Mouse (Mus musculus) heart, embryonic 15.5 days (tissue): ENCODE data around the gene Phf6. TPM values are rescaled to one million over a fixed set of nuclear protein-coding genes. Genes with fewer than 3 reads are reported as not detected.
"Not testable (repeated sequence)": the region's sequence is repeated elsewhere in the genome, so short reads cannot be mapped to it uniquely, and the experiment has no call there.

Source experiments
- ATAC-seq: fragments of 200-750 bp; cut with Nextera tagmentation; replicated peaks from 2 replicates; pipeline ENCODE4 v1.8.0; 2017; ENCODE audit warnings: low read depth, moderate TSS enrichment; ENCODE audit not compliant: insufficient number of reproducible peaks, insufficient read depth, low FRiP score
- H3K27ac ChIP-seq: fragments of 300-500 bp; sonication (generic); 2 replicates; pipeline ENCODE4 v1.5.1; 2015; ENCODE audit warnings: mild to moderate bottlenecking, inconsistent platforms
- H3K27me3 ChIP-seq: fragments of 300-500 bp; sonication (generic); 2 replicates; pipeline ENCODE4 v1.6.1; 2015; ENCODE audit warnings: inconsistent platforms
- H3K36me3 ChIP-seq: fragments of 300-500 bp; sonication (generic); 2 replicates; pipeline ENCODE4 v1.6.1; 2015; ENCODE audit warnings: mild to moderate bottlenecking, inconsistent platforms
- H3K4me1 ChIP-seq: fragments of 300-500 bp; sonication (generic); replicated peaks from 2 replicates; pipeline ENCODE4 v1.6.1; 2015; ENCODE audit warnings: inconsistent platforms
- H3K4me2 ChIP-seq: fragments of 300-500 bp; sonication (generic); 2 replicates; pipeline ENCODE4 v1.6.1; 2015; ENCODE audit warnings: inconsistent platforms, mild to moderate bottlenecking, moderate library complexity
- H3K4me3 ChIP-seq: fragments of 300-500 bp; sonication (generic); 2 replicates; pipeline ENCODE4 v1.5.1; 2015; ENCODE audit warnings: mild to moderate bottlenecking, inconsistent platforms
- H3K9ac ChIP-seq: fragments of 300-500 bp; sonication (generic); 2 replicates; pipeline ENCODE4 v1.6.1; 2015; ENCODE audit warnings: mild to moderate bottlenecking, inconsistent platforms
- H3K9me3 ChIP-seq: fragments of 300-500 bp; sonication (generic); replicated peaks from 2 replicates; pipeline ENCODE4 v1.6.1; 2016; ENCODE audit warnings: inconsistent platforms
- WGBS: fragments of 180-500 bp; shearing (Covaris S2); methylation state at CpG from one replicate; pipeline ENCODE4 v1.1.7; 2015; ENCODE audit warnings: mixed read lengths; 5-methylcytosine and 5-hydroxymethylcytosine counted together
- polyA plus RNA-seq: library from polyadenylated mRNA; unstranded; fragments of >200 nt; fragmentation: Nextera tagmentation; extraction: Ambion mirVana; gene quantifications from 2 replicates; pipeline ENCODE4 v1.2.1, GENCODE M21; 2015

Phf6 gene
- 13.2 and 16.7 TPM in 2 replicates for polyA plus RNA-seq

DNA sequence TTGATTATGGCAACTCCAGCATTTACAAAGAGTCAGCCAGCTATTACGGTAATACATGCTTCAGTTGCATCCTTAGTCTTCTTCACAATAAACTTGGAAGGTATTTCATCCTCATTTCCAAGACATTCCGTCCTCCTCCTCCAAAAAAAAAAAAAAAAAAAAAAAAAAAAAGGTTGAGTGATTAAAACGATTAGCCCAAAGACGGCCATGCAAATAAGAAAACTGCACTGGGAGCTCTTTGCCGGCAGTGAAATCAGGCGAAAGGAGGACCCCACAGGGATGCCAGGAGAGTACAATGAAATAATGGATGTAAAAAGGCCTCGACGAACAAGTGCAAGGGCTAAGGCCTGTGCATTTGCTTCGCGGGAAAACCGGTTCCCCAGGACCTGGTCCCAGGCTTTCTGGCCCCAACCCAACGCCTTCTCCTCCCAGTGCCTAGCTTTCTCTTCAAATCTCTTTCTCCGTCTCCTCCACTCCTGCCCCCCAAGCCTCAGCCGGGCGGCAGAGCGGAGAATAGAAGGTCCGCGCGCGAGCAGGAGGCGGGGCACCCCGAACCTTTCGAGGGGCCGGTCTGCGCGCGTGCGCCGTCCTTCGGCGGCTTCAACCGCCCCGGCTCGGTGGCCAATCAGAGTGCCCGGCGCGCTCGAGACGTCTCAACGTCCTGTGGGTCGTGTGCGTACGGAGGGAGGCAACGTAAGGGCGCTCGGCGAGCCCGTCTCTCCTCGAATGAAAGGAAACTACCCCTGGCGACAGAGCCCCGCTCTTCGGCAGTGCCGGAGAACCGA, at the start of gene Phf6:
Phf6 (plus strand) TSS at position 680 of the 785 bp plus-strand sequence.
- Histone ChIP-seq H3K4me1 (no peaks in the 10 kb centered on the region), H3K4me2 (peak within 1 kb of the TSS; percentile 68), H3K36me3 (no peaks in the 10 kb centered on the region), H3K9me3 (no peaks in the 10 kb centered on the region), H3K27ac (peak within 1 kb of the TSS; percentile 86), H3K27me3 (no peaks in the 10 kb centered on the region), H3K4me3 (peak within 1 kb of the TSS; percentile 76), H3K9ac (peak within 1 kb of the TSS; percentile 71)
- 10% methylated on average over 48 of the region's 54 CpGs for WGBS
- peak; percentile 99 for ATAC-seq

GRCm38 (mm10) chrX:52864126-52864525, 47.9 kb upstream of the Phf6 start:
- 43% methylated on average over 2 of the region's 2 CpGs for WGBS
- no peak for ATAC-seq
- Histone ChIP-seq H3K9me3 (no peaks in the 10 kb centered on the region), H3K4me2 (no peak overlapping the region), H3K36me3 (no peaks in the 10 kb centered on the region), H3K27me3 (no peaks in the 10 kb centered on the region), H3K9ac (no peak overlapping the region), H3K4me3 (no peak overlapping the region), H3K27ac (no peak overlapping the region), H3K4me1 (no peaks in the 10 kb centered on the region)

DNA sequence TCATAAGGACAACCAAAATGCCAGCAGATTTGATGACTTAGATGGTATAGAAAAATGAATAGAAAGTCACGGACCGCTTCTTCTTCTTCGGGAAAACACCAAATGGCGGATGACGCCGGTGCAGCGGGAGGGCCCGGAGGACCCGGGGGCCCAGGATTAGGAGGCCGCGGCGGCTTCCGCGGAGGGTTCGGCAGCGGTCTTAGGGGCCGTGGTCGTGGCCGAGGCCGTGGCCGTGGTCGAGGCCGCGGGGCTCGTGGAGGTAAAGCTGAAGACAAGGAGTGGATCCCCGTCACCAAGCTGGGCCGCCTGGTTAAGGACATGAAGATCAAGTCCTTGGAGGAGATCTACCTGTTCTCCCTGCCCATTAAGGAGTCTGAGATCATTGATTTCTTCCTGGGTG, 13.6 kb upstream of the Phf6 start:
- ATAC-seq, H3K4me1 ChIP-seq, H3K4me3 ChIP-seq: not testable (repeated sequence)

GRCm38 (mm10) chrX:52912372-52912728, 284 bp downstream of the Phf6 start:
- H3K9ac ChIP-seq = peak overlapping the region; percentile 71
- H3K27me3 ChIP-seq = no peaks in the 10 kb centered on the region
- peak overlapping the region; percentile 76 for H3K4me3 ChIP-seq
- H3K36me3 ChIP-seq = no peaks in the 10 kb centered on the region
- H3K4me1 ChIP-seq = no peaks in the 10 kb centered on the region
- peak; percentile 66 for ATAC-seq
- no peaks in the 10 kb centered on the region for H3K9me3 ChIP-seq
- WGBS = 20% methylated on average over 26 of the region's 26 CpGs
- peak overlapping the region; percentile 86 for H3K27ac ChIP-seq
- peak overlapping the region; percentile 68 for H3K4me2 ChIP-seq

More for the DNA sequence above, 13.6 kb upstream of the Phf6 start:
- H3K9me3 ChIP-seq, H3K36me3 ChIP-seq, H3K4me2 ChIP-seq, H3K27me3 ChIP-seq, H3K27ac ChIP-seq, H3K9ac ChIP-seq: not testable (repeated sequence)
- WGBS = 77% methylated on average over 18 of the region's 27 CpGs

DNA sequence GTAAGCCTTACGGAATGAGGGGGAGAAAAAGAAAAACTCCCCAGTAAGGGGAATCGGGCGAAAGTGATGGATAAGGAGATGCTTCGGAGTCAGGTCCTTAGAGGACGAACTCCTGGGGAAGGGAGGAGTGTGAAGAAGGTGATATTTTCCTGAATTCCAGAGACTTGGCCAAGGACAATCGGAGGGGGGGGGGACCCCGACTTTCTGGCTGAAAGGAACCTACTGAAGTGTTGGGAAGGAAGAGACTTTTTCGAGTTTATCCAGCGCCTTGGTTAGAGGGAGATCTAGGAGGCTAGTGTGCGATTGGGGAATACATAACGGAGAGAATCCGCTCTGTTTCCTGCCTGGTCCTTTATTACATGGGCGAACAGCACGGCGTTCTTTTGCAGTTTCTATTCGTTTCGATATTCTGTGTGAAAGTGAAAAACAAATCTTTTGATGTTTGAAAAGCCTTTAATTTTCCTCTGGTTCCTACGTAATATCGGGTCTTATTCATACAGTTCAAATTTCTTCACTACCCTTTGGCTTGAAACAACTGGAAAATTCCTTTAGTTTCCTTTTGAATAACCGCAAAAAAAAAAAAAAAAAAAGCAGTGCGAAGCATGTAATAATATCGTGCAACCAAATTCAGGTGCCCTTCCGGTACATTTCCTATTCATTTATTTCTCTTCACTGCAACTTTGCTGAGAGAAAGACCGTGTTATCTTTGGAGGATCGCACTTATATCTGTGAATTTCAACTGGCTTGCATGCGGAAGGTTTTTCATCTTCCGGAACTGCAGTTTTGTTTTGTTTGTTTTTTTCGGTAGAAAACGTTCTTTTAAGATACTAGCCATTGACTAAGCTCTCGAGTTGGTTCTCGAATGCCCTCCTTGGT, 998 bp downstream of the Phf6 start:
- H3K9me3 ChIP-seq = no peaks in the 10 kb centered on the region
- peak overlapping the region; percentile 76 for H3K4me3 ChIP-seq
- H3K27ac ChIP-seq = peak overlapping the region; percentile 86
- WGBS = 17% methylated on average over 31 of the region's 31 CpGs
- no peaks in the 10 kb centered on the region for H3K27me3 ChIP-seq
- no peak for ATAC-seq
- peak overlapping the region; percentile 68 for H3K4me2 ChIP-seq
- H3K9ac ChIP-seq = peak overlapping the region; percentile 71
- H3K4me1 ChIP-seq = no peaks in the 10 kb centered on the region
- no peaks in the 10 kb centered on the region for H3K36me3 ChIP-seq

DNA sequence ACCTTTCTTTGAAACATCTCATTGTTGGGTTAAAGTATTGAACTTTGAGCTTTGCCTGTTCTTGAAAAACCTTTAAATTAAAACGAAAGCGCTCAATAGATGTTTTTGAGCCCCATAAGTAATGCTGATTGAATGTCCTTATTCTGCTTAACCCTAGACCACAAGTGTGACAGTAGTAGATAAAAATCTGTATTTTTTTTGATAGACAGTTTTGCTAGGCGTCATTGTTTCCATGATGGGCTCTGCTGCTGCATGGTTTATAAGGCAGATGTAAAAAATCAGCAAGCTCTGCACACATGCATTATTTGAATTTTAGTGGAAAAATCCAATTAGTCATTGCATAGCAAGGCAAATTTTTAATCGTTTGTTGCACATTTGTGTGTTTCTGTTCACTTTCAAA, 1.8 kb downstream of the Phf6 start:
- H3K4me2 ChIP-seq = peak overlapping the region; percentile 68
- H3K27ac ChIP-seq = no peak overlapping the region
- H3K4me1 ChIP-seq = no peaks in the 10 kb centered on the region
- no peaks in the 10 kb centered on the region for H3K9me3 ChIP-seq
- H3K4me3 ChIP-seq = peak overlapping the region; percentile 76
- H3K9ac ChIP-seq = no peak overlapping the region
- WGBS = 56% methylated on average over 4 of the region's 4 CpGs
- ATAC-seq = no peak
- no peaks in the 10 kb centered on the region for H3K27me3 ChIP-seq
- no peaks in the 10 kb centered on the region for H3K36me3 ChIP-seq

DNA sequence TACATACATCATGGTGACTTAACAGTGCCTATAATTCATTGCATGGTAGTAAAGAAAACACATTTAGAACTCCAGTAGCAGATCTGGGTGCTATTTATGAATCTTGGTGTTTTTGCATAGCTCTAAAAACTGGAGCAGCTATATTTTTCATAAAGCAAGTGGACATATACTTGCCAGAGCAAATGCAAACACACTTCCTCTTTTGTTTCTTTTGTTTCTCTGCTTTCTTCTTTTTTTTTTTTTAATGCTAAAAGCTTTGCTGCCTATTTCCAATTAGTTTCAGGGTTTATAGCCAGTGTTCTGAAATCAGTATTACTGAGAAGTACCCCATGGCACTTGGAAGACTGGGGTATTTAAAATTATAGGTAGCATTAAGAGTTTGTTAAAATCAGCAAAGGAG, 2.6 kb downstream of the Phf6 start:
- Histone ChIP-seq H3K9ac (no peak overlapping the region), H3K9me3 (no peaks in the 10 kb centered on the region), H3K4me2 (no peak overlapping the region), H3K36me3 (no peaks in the 10 kb centered on the region), H3K4me1 (no peaks in the 10 kb centered on the region), H3K27me3 (no peaks in the 10 kb centered on the region), H3K27ac (no peak overlapping the region), H3K4me3 (no peak overlapping the region)
- ATAC-seq = no peak

DNA sequence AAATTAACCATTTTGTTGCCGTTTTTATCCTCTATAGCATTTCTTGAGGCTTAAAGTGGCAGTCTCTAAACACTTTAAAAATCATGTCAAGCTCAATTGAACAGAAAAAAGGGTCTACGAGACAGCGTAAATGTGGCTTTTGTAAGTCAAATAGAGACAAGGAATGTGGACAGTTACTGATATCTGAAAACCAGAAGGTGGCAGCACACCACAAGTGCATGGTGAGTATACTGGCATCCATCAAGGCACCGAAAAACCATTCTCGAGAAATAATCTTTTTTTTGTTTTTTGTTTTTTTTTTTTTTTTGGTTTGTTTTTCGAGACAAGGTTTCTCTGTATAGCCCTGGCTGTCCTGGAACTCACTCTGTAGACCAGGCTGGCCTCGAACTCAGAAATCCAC, 4.5 kb downstream of the Phf6 start:
- no peak overlapping the region for H3K4me2 ChIP-seq
- no peaks in the 10 kb centered on the region for H3K36me3 ChIP-seq
- H3K27me3 ChIP-seq = no peaks in the 10 kb centered on the region
- no peak overlapping the region for H3K9ac ChIP-seq
- no peaks in the 10 kb centered on the region for H3K9me3 ChIP-seq
- no peaks in the 10 kb centered on the region for H3K4me1 ChIP-seq
- no peak for ATAC-seq
- WGBS = 67% methylated on average over 7 of the region's 7 CpGs
- H3K27ac ChIP-seq = no peak overlapping the region
- H3K4me3 ChIP-seq = no peak overlapping the region

GRCm38 (mm10) chrX:52926726-52927125, 14.7 kb downstream of the Phf6 start:
- H3K4me2 ChIP-seq = no peak overlapping the region
- no peaks in the 10 kb centered on the region for H3K9me3 ChIP-seq
- no peak overlapping the region for H3K9ac ChIP-seq
- H3K36me3 ChIP-seq = no peaks in the 10 kb centered on the region
- WGBS = 84% methylated on average over 9 of the region's 9 CpGs
- H3K4me1 ChIP-seq = no peaks in the 10 kb centered on the region
- H3K4me3 ChIP-seq = no peak overlapping the region
- H3K27me3 ChIP-seq = no peaks in the 10 kb centered on the region
- no peak for ATAC-seq
- H3K27ac ChIP-seq = no peak overlapping the region

- Histone ChIP-seq H3K4me2 (no peak overlapping the region), H3K36me3 (no peaks in the 10 kb centered on the region), H3K27ac (no peak overlapping the region), H3K9ac (no peak overlapping the region), H3K9me3 (no peaks in the 10 kb centered on the region), H3K4me3 (no peak overlapping the region), H3K4me1 (no peaks in the 10 kb centered on the region), H3K27me3 (no peaks in the 10 kb centered on the region)
- ATAC-seq = no peak
- WGBS = 30% methylated on average over 1 of the region's 1 CpGs
These were observed 16.8 kb downstream of the Phf6 start for GRCm38 (mm10) chrX:52928883-52929282.

DNA sequence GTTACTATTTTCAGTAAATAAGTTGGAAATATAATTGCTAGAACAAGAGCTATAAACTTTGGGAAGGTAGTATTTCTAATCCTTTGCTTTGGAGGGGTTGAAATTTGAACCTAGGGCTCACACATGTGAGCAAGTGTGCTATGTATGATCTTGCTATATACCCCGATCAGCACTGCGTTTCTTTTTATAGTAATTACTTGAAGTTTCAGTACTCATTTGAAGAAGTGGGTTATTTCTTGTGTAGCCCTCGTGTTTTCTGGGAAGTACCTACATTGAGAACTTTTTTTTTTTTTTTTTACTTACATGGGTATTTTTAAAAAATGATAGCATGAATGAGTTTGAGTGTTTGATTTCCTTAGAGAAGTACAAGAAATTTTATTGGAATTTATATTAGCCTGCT, 17.7 kb downstream of the Phf6 start:
- Histone ChIP-seq H3K9ac (no peak overlapping the region), H3K9me3 (no peaks in the 10 kb centered on the region), H3K4me3 (no peak overlapping the region), H3K36me3 (no peaks in the 10 kb centered on the region), H3K27ac (no peak overlapping the region), H3K27me3 (no peaks in the 10 kb centered on the region), H3K4me1 (no peaks in the 10 kb centered on the region), H3K4me2 (no peak overlapping the region)
- WGBS = 80% methylated on average over 3 of the region's 3 CpGs
- no peak for ATAC-seq
